Mouse (Mus musculus): ENCODE measurements at regions not wholly inside any gene's neighbourhood (a gene's known extent, or its start where the extent isn't known, plus 50 kb on each side); places are given as distances from the start of the nearest gene placed in this dataset.

DNA sequence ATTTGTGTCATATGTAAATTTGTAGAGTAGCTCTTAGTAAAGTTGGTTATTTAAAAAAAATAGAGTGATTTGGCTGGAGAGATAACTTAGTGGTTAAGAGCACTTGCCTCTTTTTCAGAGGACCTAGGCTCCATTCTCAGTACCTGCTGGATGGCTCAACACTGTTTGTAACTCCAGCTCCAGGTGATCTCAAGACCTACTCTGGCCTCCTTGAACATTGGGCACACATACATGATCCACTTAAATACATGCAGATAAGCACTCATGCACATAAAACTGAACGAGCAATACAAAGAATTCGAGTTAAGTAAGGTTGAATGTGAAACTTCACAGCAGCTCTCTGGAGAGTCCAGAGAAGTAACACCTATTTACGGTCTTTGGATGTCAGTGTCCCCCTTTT, 104.2 kb upstream of the Ptbp2 start:
- H3K4me2 ChIP-seq (ENCODE audit: low read length) = no peak overlapping the region
- no peak overlapping the region for H3K9ac ChIP-seq (ENCODE audit: low read depth, low read length)
- WGBS = 95% methylated on average over 3 of the region's 3 CpGs
- H3K27me3 ChIP-seq (replicated peaks; ENCODE audit: control insufficient read depth, insufficient read depth, low read length) = no peaks in the 10 kb centered on the region
- H3K4me1 ChIP-seq (ENCODE audit: control insufficient read depth, insufficient read depth, low read depth, low read length) = peaks cover under 1% of the 10 kb centered on the region
- ATAC-seq = no peak
- no peak overlapping the region for H3K27ac ChIP-seq (ENCODE audit: low read depth, low read length)
- H3K4me3 ChIP-seq (ENCODE audit: low read length) = no peak overlapping the region
- no peaks in the 10 kb centered on the region for H3K9me3 ChIP-seq (ENCODE audit: control insufficient read depth, low read length)
- H3K36me3 ChIP-seq (ENCODE audit: control insufficient read depth, insufficient read depth, low read length) = no peaks in the 10 kb centered on the region

DNA sequence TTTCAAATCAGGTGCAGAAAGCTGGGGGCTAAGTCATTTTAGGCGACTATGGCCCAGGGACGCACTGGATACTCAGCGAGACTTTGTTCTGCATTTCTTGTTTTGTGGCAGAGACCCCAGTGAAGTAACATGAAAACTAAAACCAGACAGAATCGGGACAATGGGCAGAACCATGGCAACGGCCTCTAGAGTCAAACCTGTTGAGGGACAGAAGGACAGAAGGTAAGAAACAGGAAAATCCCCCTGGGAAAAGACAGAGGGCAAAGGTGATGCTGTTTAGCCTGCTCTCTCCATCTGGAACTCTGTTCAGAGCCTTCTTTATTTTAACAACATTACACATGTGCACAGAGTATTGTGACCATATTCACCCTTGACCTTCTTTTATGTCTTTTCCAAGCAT, 92.1 kb upstream of the Ptbp2 start:
- ATAC-seq = no peak
- 60% methylated on average over 5 of the region's 5 CpGs for WGBS
- Histone ChIP-seq H3K4me3 (ENCODE audit: low read length) (no peak overlapping the region), H3K36me3 (ENCODE audit: control insufficient read depth, insufficient read depth, low read length) (no peaks in the 10 kb centered on the region), H3K4me1 (ENCODE audit: control insufficient read depth, insufficient read depth, low read depth, low read length) (no peaks in the 10 kb centered on the region), H3K9me3 (ENCODE audit: control insufficient read depth, low read length) (no peaks in the 10 kb centered on the region), H3K9ac (ENCODE audit: low read depth, low read length) (no peak overlapping the region), H3K27ac (ENCODE audit: low read depth, low read length) (no peak overlapping the region), H3K4me2 (ENCODE audit: low read length) (no peak overlapping the region), H3K27me3 (replicated peaks; ENCODE audit: control insufficient read depth, insufficient read depth, low read length) (no peaks in the 10 kb centered on the region)

DNA sequence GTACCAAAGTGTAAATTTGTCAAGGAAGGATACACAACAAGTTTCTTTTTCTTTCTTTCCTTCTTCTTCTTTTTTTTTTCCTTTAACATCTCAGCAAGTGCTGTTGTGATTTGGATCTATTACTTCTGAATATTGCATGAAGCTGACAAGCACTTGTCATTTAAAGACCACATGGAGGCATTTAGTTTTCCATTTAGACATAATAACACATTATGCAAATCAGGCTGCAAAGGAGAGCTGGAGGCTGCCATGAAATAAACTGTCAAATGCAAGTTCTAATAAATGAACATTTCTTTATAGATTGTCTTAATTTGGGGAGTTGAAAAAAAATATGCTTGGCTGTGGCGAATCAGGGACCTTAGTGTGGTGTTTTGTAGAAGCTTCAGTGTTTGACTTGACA, 90.8 kb upstream of the Ptbp2 start:
- H3K27me3 ChIP-seq (replicated peaks; ENCODE audit: control insufficient read depth, insufficient read depth, low read length) = no peaks in the 10 kb centered on the region
- no peaks in the 10 kb centered on the region for H3K4me1 ChIP-seq (ENCODE audit: control insufficient read depth, insufficient read depth, low read depth, low read length)
- H3K9me3 ChIP-seq (ENCODE audit: control insufficient read depth, low read length) = no peaks in the 10 kb centered on the region
- no peak overlapping the region for H3K9ac ChIP-seq (ENCODE audit: low read depth, low read length)
- H3K4me3 ChIP-seq (ENCODE audit: low read length) = no peak overlapping the region
- 67% methylated on average over 1 of the region's 1 CpGs for WGBS
- H3K36me3 ChIP-seq (ENCODE audit: control insufficient read depth, insufficient read depth, low read length) = no peaks in the 10 kb centered on the region
- no peak overlapping the region for H3K27ac ChIP-seq (ENCODE audit: low read depth, low read length)
- no peak overlapping the region for H3K4me2 ChIP-seq (ENCODE audit: low read length)
- no peak for ATAC-seq

DNA sequence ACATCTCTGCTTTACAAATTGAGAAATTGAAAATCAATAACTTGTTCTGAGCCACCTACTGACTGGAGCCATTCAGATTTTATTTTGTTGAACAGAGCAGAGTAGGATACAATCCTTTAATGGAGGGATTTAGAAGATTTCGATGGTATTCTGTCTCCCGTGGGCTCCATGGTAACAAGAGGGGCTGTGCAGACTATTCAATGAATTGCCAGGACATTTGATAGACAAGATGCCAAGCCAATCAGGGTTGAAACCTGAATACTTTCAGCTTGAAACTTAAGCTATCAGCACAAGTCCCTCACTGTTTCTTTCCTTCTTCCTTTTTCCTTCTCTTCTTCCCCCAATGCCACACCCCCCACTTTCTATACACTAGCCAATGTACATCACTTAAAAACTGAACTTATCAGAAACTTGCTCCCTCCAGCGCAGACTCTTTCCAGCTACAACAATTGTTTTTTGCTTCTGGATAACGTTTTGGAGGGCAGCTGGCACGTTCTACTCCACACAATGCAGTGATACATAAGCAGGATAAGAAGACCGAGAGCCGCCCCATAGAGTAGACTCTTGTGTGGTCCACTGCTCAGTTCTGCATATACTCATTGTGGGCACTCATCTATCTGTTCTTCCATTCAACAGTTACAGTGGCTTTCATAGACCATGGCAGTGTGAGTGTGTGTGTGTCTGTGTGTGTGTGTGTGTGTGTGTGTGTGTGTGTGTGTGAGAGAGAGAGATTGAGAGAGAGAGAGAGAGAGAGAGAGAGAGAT, 78.1 kb upstream of the Ptbp2 start:
- 76% methylated on average over 7 of the region's 7 CpGs for WGBS
- Histone ChIP-seq H3K4me3 (ENCODE audit: low read length) (no peak overlapping the region), H3K9me3 (ENCODE audit: control insufficient read depth, low read length) (no peaks in the 10 kb centered on the region), H3K4me2 (ENCODE audit: low read length) (no peak overlapping the region), H3K9ac (ENCODE audit: low read depth, low read length) (no peak overlapping the region), H3K4me1 (ENCODE audit: control insufficient read depth, insufficient read depth, low read depth, low read length) (no peaks in the 10 kb centered on the region), H3K27ac (ENCODE audit: low read depth, low read length) (no peak overlapping the region), H3K36me3 (ENCODE audit: control insufficient read depth, insufficient read depth, low read length) (no peaks in the 10 kb centered on the region), H3K27me3 (replicated peaks; ENCODE audit: control insufficient read depth, insufficient read depth, low read length) (no peaks in the 10 kb centered on the region)
- no peak for ATAC-seq

All from hindbrain, embryonic 16.5 days (tissue).